Mouse (Mus musculus): ENCODE measurements at regions not wholly inside any gene's neighbourhood (a gene's known extent, or its start where the extent isn't known, plus 50 kb on each side); places are given as distances from the start of the nearest gene placed in this dataset.

DNA sequence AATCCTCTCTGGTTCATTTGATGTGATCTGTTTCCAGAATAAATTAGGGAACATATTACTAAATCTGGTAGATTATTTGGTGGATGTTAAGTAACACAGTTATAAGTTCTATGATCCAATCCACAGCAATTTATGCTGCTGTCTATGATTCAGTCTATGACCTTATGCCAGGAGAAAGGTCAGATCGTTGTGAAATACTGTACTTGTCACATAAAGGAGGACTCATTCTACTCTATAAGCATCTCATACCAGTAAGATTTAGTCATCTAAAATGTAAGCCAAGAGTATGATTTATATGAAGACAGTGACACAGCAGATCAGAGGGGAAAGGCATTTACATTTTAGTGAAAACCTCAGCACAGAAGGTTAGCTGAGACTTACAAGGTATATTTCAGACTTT is 1677.5 kb upstream of the Pcdh10 start:
- no peak overlapping the region for H3K4me3 ChIP-seq
- no peak for ATAC-seq (ENCODE audit: low FRiP score, low read depth)
- no peaks in the 10 kb centered on the region for H3K27me3 ChIP-seq (replicated peaks)
- no peak overlapping the region for H3K27ac ChIP-seq
- no peak overlapping the region for H3K9ac ChIP-seq
- WGBS: 79% methylated on average over 1 of the region's 1 CpGs
- H3K9me3 ChIP-seq: no peaks in the 10 kb centered on the region
- no peaks in the 10 kb centered on the region for H3K36me3 ChIP-seq
- no peaks in the 10 kb centered on the region for H3K4me1 ChIP-seq
- H3K4me2 ChIP-seq (replicated peaks): no peak overlapping the region

DNA sequence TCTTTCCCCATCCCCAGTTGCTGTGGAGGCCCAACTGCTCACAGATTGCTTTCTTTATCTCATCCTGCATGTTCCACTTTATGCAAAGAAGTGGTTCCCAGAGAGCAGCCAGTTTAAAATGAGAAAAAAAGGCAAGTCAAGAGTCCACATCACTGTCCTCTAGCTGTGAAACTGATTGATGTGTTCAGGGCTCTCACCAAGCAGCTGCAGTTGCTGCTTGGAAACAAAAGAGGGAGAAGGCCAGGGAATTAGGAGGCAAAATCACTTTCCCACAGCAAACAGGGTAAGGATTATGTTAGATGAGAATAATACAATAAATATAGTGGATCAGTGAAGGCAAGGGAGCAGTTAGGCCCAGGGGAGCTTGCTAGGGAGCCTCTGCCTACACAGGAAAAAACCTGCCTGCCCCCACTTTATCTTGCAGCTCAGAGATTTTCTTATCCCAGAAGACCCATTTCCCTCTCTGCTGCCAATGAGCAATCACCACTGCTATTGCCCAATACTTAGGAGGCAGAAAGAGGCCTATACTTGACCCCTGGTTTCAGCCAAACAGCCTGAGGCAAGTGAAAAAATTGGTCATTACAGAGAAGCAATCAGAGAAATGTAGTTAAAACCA is 1658.3 kb upstream of the Pcdh10 start:
- H3K9me3 ChIP-seq: no peaks in the 10 kb centered on the region
- no peak overlapping the region for H3K4me2 ChIP-seq (replicated peaks)
- H3K9ac ChIP-seq: no peak overlapping the region
- H3K27me3 ChIP-seq (replicated peaks): no peaks in the 10 kb centered on the region
- H3K27ac ChIP-seq: no peak overlapping the region
- no peak overlapping the region for H3K4me3 ChIP-seq
- ATAC-seq (ENCODE audit: low FRiP score, low read depth): peak; percentile 80
- H3K4me1 ChIP-seq: peaks cover 6% of the 10 kb centered on the region; the same call in 1 of the 2 replicates
- H3K36me3 ChIP-seq: no peaks in the 10 kb centered on the region
